Mouse (Mus musculus) midbrain, embryonic 16.5 days (tissue): ENCODE results near the gene Dusp9. TPM values are rescaled to one million over a fixed set of nuclear protein-coding genes. Genes with fewer than 3 reads are reported as not detected.
A peak's percentile ranks its signal among the peaks of the same experiment; 100 is the strongest.

ENCODE experiments used
- ATAC-seq: fragments of 200-750 bp; cut with Nextera tagmentation; 2 replicates; pipeline ENCODE4 v1.8.0; 2017; ENCODE audit warnings: moderate TSS enrichment
- H3K27ac ChIP-seq: fragments of 300-500 bp; sonication (generic); 2 replicates; pipeline ENCODE4 v1.5.1; 2014; ENCODE audit warnings: mild to moderate bottlenecking, low read length, mixed read lengths
- H3K27me3 ChIP-seq: fragments of 300-500 bp; sonication (generic); 2 replicates; pipeline ENCODE4 v1.6.1; 2014; ENCODE audit warnings: low read depth, low read length, mixed read lengths; ENCODE audit not compliant: control insufficient read depth, insufficient read depth
- H3K36me3 ChIP-seq: fragments of 300-500 bp; sonication (generic); 2 replicates; pipeline ENCODE4 v1.6.1; 2014; ENCODE audit warnings: mild to moderate bottlenecking, low read length, moderate library complexity, mixed read lengths; ENCODE audit not compliant: control insufficient read depth, insufficient read depth
- H3K4me1 ChIP-seq: fragments of 300-500 bp; sonication (generic); 2 replicates; pipeline ENCODE4 v1.6.1; 2014; ENCODE audit warnings: mild to moderate bottlenecking, low read length, mixed read lengths; ENCODE audit not compliant: control insufficient read depth, insufficient read depth
- H3K4me2 ChIP-seq: fragments of 300-500 bp; sonication (generic); 2 replicates; pipeline ENCODE4 v1.6.1; 2014; ENCODE audit warnings: mild to moderate bottlenecking, low read length, mixed read lengths
- H3K4me3 ChIP-seq: fragments of 300-500 bp; sonication (generic); 2 replicates; pipeline ENCODE4 v1.5.1; 2014; ENCODE audit warnings: low read depth, mild to moderate bottlenecking, low read length, moderate library complexity, mixed read lengths
- H3K9ac ChIP-seq: fragments of 300-500 bp; sonication (generic); 2 replicates; pipeline ENCODE4 v1.6.1; 2014; ENCODE audit warnings: low read depth, low read length, mixed read lengths
- H3K9me3 ChIP-seq: fragments of 300-500 bp; sonication (generic); replicated peaks from 2 replicates; pipeline ENCODE4 v1.6.1; 2014; ENCODE audit warnings: mild to moderate bottlenecking, low read length, mixed read lengths; ENCODE audit not compliant: control insufficient read depth, poor library complexity, severe bottlenecking
- WGBS: fragments of 180-500 bp; shearing (Covaris S2); extraction: QIAGEN DNeasy Blood & Tissue Kit; methylation state at CpG from one replicate; pipeline ENCODE4 v1.1.7; 2014; 5-methylcytosine and 5-hydroxymethylcytosine counted together
- polyA plus RNA-seq: library from polyadenylated mRNA; unstranded; fragments of >200 nt; fragmentation: Nextera tagmentation; extraction: Ambion mirVana; gene quantifications from 2 replicates; pipeline ENCODE4 v1.2.1, GENCODE M21; 2015

Dusp9 gene
- polyA plus RNA-seq, 1 experiment from 2014 or later = 0.21 TPM

- peak overlapping the region; percentile 75; the same call in 1 of the 2 replicates for H3K9ac ChIP-seq
- H3K4me1 ChIP-seq = peaks cover 9% of the 10 kb centered on the region; the same call in 1 of the 2 replicates
- H3K27me3 ChIP-seq = no peaks in the 10 kb centered on the region
- peak overlapping the region; percentile 56 for H3K4me2 ChIP-seq
- WGBS = 47% methylated on average over 7 of the region's 7 CpGs
- 0 out of 2 replicates have a peak, but pooled peaks cover 2% of the 10 kb centered on the region for H3K36me3 ChIP-seq
- no peaks in the 10 kb centered on the region for H3K9me3 ChIP-seq
- ATAC-seq = no peak
- peak overlapping the region; percentile 47 for H3K4me3 ChIP-seq
- H3K27ac ChIP-seq = no peak overlapping the region
Observed at GRCm38 (mm10) chrX:73658391-73658790, 19.2 kb downstream of the Dusp9 start.

- WGBS = 50% methylated on average over 13 of the region's 13 CpGs
- H3K9me3 ChIP-seq = no peaks in the 10 kb centered on the region
Observed at GRCm38 (mm10) chrX:73658936-73659574, 19.8 kb downstream of the Dusp9 start.

GRCm38 (mm10) chrX:73659575-73660283, 20.5 kb downstream of the Dusp9 start, which contains the start of gene Pnck:
Gene Pnck (minus strand): TSS chrX:73660117.
- ATAC-seq = peak; percentile 79
- Histone ChIP-seq H3K9ac (peak within 1 kb of the TSS; percentile 75), H3K4me2 (peak within 1 kb of the TSS; percentile 56), H3K4me3 (peak within 1 kb of the TSS; percentile 47), H3K27me3 (no peaks in the 10 kb centered on the region), H3K36me3 (0 out of 2 replicates have a peak, but pooled peaks cover 2% of the 10 kb centered on the region), H3K4me1 (peaks cover 9% of the 10 kb centered on the region; the same call in 1 of the 2 replicates), H3K27ac (peak within 1 kb of the TSS; percentile 78), H3K9me3 (no peaks in the 10 kb centered on the region)
- WGBS = 12% methylated on average over 22 of the region's 57 CpGs

More at GRCm38 (mm10) chrX:73658936-73659574, 19.8 kb downstream of the Dusp9 start:
- Histone ChIP-seq H3K27ac (peak overlapping the region; percentile 78), H3K27me3 (no peaks in the 10 kb centered on the region), H3K36me3 (0 out of 2 replicates have a peak, but pooled peaks cover 2% of the 10 kb centered on the region), H3K9ac (peak overlapping the region; percentile 75), H3K4me3 (peak overlapping the region; percentile 47), H3K4me1 (peaks cover 9% of the 10 kb centered on the region; the same call in 1 of the 2 replicates), H3K4me2 (peak overlapping the region; percentile 56)
- ATAC-seq = peak; percentile 51

DNA sequence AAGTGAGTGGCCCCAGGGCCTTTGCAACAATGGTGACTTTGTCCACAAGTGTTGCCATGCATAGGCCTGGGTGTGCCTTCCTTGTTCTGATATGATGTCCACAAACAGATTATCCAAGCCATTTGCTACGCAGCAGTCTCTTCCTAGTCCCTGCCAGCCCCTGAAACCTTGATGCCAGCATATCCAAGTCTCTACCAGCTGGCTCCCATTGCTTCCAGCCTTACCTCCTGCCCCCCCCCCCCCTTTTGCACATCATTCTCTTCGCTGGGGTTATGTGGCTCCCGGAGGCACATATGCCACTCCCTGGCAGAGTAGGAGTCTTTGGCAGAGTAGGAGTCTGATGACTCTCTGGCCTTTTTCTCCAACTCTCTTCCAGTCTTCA, 21.1 kb downstream of the Dusp9 start:
- H3K4me3 ChIP-seq = peak overlapping the region; percentile 47
- peak overlapping the region; percentile 75 for H3K9ac ChIP-seq
- peak overlapping the region; percentile 56 for H3K4me2 ChIP-seq
- no peaks in the 10 kb centered on the region for H3K27me3 ChIP-seq
- peak; percentile 11; the same call in 1 of the 2 replicates for ATAC-seq
- H3K27ac ChIP-seq = peak overlapping the region; percentile 78
- WGBS = 53% methylated on average over 3 of the region's 3 CpGs
- 0 out of 2 replicates have a peak, but pooled peaks cover 2% of the 10 kb centered on the region for H3K36me3 ChIP-seq
- H3K4me1 ChIP-seq = peaks cover 9% of the 10 kb centered on the region; the same call in 1 of the 2 replicates
- H3K9me3 ChIP-seq = no peaks in the 10 kb centered on the region

- no peak for ATAC-seq
Observed at GRCm38 (mm10) chrX:73663143-73663542, 23.9 kb downstream of the Dusp9 start.

DNA sequence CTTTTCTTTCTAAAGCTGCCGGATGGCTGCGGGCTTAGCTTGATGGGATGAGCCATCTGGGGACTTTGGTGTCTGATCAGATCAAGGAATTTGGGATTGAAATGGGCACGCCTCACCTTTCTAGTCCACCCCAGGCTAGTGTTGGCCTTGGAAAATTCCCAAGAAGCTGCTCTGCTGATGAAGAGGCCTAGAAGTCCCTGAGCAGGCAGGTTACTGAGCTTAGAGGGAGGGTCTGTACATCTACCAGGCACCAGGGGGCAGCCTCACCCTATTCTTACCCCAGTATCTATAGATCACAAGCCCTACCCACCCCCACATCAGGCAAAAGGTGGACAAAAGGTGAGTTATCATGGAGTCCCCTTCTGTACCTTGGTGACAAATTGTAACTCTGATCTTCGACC, 32.8 kb downstream of the Dusp9 start:
- ATAC-seq = peak; percentile 44
- Histone ChIP-seq H3K4me2 (peak overlapping the region; percentile 80; the same call in 1 of the 2 replicates), H3K27me3 (no peaks in the 10 kb centered on the region), H3K9ac (no peak overlapping the region), H3K9me3 (no peaks in the 10 kb centered on the region; the same call in 1 of the 2 replicates), H3K4me1 (peaks cover 12% of the 10 kb centered on the region), H3K4me3 (no peak overlapping the region), H3K27ac (no peak overlapping the region), H3K36me3 (0 out of 2 replicates have a peak, but pooled peaks cover 2% of the 10 kb centered on the region)
- 59% methylated on average over 4 of the region's 4 CpGs for WGBS

More at GRCm38 (mm10) chrX:73663143-73663542, 23.9 kb downstream of the Dusp9 start:
- H3K27me3 ChIP-seq = no peaks in the 10 kb centered on the region
- H3K4me3 ChIP-seq = no peak overlapping the region
- H3K4me2 ChIP-seq = no peak overlapping the region
- no peaks in the 10 kb centered on the region for H3K36me3 ChIP-seq
- no peaks in the 10 kb centered on the region for H3K9me3 ChIP-seq
- H3K27ac ChIP-seq = no peak overlapping the region
- peaks cover 6% of the 10 kb centered on the region; the same call in 1 of the 2 replicates for H3K4me1 ChIP-seq
- no peak overlapping the region for H3K9ac ChIP-seq

GRCm38 (mm10) chrX:73672879-73673618, 33.8 kb downstream of the Dusp9 start, which contains the start of gene Slc6a8:
Gene Slc6a8 (plus strand): TSS chrX:73673150.
- Histone ChIP-seq H3K36me3 (0 out of 2 replicates have a peak, but pooled peaks cover 3% of the 10 kb centered on the region), H3K4me1 (peaks cover 12% of the 10 kb centered on the region), H3K9me3 (no peaks in the 10 kb centered on the region; the same call in 1 of the 2 replicates), H3K27me3 (no peaks in the 10 kb centered on the region), H3K27ac (peak within 1 kb of the TSS; percentile 70), H3K9ac (peak within 1 kb of the TSS; percentile 77), H3K4me3 (peak within 1 kb of the TSS; percentile 61), H3K4me2 (peak within 1 kb of the TSS; percentile 80)
- 10% methylated on average over 12 of the region's 72 CpGs for WGBS
- peak; percentile 77 for ATAC-seq

DNA sequence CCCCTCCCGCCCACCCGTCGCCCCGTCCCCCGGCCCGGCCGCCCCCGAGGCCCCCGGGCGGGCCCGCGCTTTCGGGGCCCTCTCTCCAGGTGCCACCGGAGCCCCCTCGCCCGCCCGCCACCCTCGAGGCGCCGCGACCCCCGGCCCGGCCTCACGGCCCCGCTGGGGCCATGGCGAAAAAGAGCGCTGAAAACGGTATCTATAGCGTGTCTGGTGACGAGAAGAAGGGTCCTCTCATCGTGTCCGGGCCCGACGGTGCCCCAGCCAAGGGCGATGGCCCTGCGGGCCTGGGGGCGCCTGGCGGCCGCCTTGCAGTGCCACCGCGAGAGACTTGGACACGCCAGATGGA, 34.4 kb downstream of the Dusp9 start:
- no peaks in the 10 kb centered on the region; the same call in 1 of the 2 replicates for H3K9me3 ChIP-seq
- peak overlapping the region; percentile 77 for H3K9ac ChIP-seq
- peaks cover 12% of the 10 kb centered on the region for H3K4me1 ChIP-seq
- peak overlapping the region; percentile 80 for H3K4me2 ChIP-seq
- no peak; the same call in 1 of the 2 replicates for ATAC-seq
- WGBS = 20% methylated on average over 18 of the region's 42 CpGs
- peak overlapping the region; percentile 61 for H3K4me3 ChIP-seq
- peak overlapping the region; percentile 70 for H3K27ac ChIP-seq
- no peaks in the 10 kb centered on the region for H3K27me3 ChIP-seq
- 0 out of 2 replicates have a peak, but pooled peaks cover 3% of the 10 kb centered on the region for H3K36me3 ChIP-seq
